Mouse (Mus musculus): ENCODE results near the gene B3gnt3.

DNA sequence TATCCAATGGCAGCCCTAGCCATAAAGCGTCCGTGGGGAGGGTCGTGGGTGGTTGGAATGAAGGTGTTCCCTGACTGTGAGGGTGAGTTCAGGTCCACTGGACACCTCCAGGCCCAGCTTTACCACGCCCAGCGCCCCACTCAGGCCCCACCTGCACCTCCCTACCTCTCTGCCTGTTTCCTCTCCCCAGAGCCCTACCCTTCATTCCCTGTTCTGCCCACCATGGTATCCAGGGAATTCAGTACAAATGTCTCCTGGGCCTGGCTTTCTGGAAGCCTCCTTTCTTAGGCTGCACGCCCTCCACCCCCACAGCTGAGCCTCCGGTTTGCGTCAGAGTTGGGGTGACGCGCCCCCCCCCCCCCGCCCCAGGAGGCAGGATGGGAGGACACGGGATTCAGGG, 31.4 kb downstream of the B3gnt3 start:
- TF ChIP-seq CTCF (IDR thresholded peaks at IDR 0.05; ENCODE audit: borderline replicate concordance, insufficient read depth, low read depth, low read length) (no peak), POLR2A (IDR thresholded peaks at IDR 0.05; ENCODE audit: borderline replicate concordance, insufficient read depth, low read length) (no peak)

All from cerebellum, adult 2 months (tissue).